In genomic region chr7:120597203-120597743, GRCm38 (mm10) we compare ENCODE assay signal across 8 mouse cellular contexts. TPM values are rescaled to one million over a fixed set of nuclear protein-coding genes. Genes with fewer than 3 reads are reported as not detected.
DNase-seq lines count a peak whose midpoint lies in the region; ATAC-seq lines count a peak whose summit lies in the region.

No protein-coding gene starts in this region.

- peak overlapping the region; percentile 59; the same call in 1 of the 2 replicates for H3K9ac ChIP-seq in heart, embryonic 14.5 days (ENCODE audit: low read length)
- peak overlapping the region; percentile 68 for H3K9ac ChIP-seq in embryonic facial prominence, embryonic 11.5 days (replicated peaks; ENCODE audit: low read length)
- peak overlapping the region; percentile 76 for H3K9ac ChIP-seq in hindbrain, embryonic 16.5 days (ENCODE audit: low read depth, low read length)
- H3K9ac ChIP-seq in midbrain, embryonic 14.5 days (replicated peaks; ENCODE audit: low read length) = peak overlapping the region; percentile 64

- H3K27ac ChIP-seq in heart, embryonic 14.5 days (replicated peaks in 1 of 2; ENCODE audit: control insufficient read depth in 1 of 2, insufficient read depth in 1 of 2, low read depth in 2 of 2, low read length in 2 of 2) = no peak overlapping the region
- H3K27ac ChIP-seq in embryonic facial prominence, embryonic 11.5 days (replicated peaks; ENCODE audit: low read depth, low read length) = no peak overlapping the region
- H3K27ac ChIP-seq in hindbrain, embryonic 16.5 days (ENCODE audit: low read depth, low read length) = peak overlapping the region; percentile 61
- peak overlapping the region; percentile 67 for H3K27ac ChIP-seq in midbrain, embryonic 14.5 days (replicated peaks; ENCODE audit: low read depth, low read length)

- no peak for DNase-seq in heart, postnatal 25 days (ENCODE audit: low spot score)
- no peak for DNase-seq in embryonic facial prominence, embryonic 11.5 days (ENCODE audit: low spot score)
- peak; percentile 70 for DNase-seq in midbrain, embryonic 14.5 days
- no peak for DNase-seq in urinary bladder, adult 18-20 months (ENCODE audit: low spot score in 2 of 2)
- DNase-seq in adipocyte (ENCODE audit: low spot score) = no peak

- H3K9me3 ChIP-seq in heart, embryonic 14.5 days (ENCODE audit: control insufficient read depth, low read length) = no peaks in the 10 kb centered on the region
- H3K9me3 ChIP-seq in embryonic facial prominence, embryonic 11.5 days (replicated peaks; ENCODE audit: control insufficient read depth, low read length) = no peaks in the 10 kb centered on the region
- no peaks in the 10 kb centered on the region for H3K9me3 ChIP-seq in hindbrain, embryonic 16.5 days (ENCODE audit: control insufficient read depth, low read length)
- no peaks in the 10 kb centered on the region for H3K9me3 ChIP-seq in midbrain, embryonic 14.5 days (ENCODE audit: control insufficient read depth, low read length)

- peak overlapping the region; percentile 76 for H3K4me2 ChIP-seq in heart, embryonic 14.5 days (ENCODE audit: low read length)
- peak overlapping the region; percentile 60 for H3K4me2 ChIP-seq in embryonic facial prominence, embryonic 11.5 days (ENCODE audit: low read depth, low read length)
- H3K4me2 ChIP-seq in hindbrain, embryonic 16.5 days (ENCODE audit: low read length) = peak overlapping the region; percentile 77
- H3K4me2 ChIP-seq in midbrain, embryonic 14.5 days (ENCODE audit: low read length) = peak overlapping the region; percentile 62

- intact Hi-C loops in heart, postnatal 25 days (cut with DNase I) = no loop called here

- WGBS in heart, embryonic 14.5 days = 94% methylated on average over 4 of the region's 4 CpGs
- WGBS in embryonic facial prominence, embryonic 11.5 days = 84% methylated on average over 4 of the region's 4 CpGs
- WGBS in hindbrain, embryonic 16.5 days = 81% methylated on average over 4 of the region's 4 CpGs
- 73% methylated on average over 4 of the region's 4 CpGs for WGBS in midbrain, embryonic 14.5 days

- no peaks in the 10 kb centered on the region for H3K4me1 ChIP-seq in heart, embryonic 14.5 days (ENCODE audit: control insufficient read depth in 2 of 2, insufficient read depth in 2 of 2, low read length in 2 of 2)
- H3K4me1 ChIP-seq in embryonic facial prominence, embryonic 11.5 days (ENCODE audit: control insufficient read depth, insufficient read depth, low read length) = no peaks in the 10 kb centered on the region
- H3K4me1 ChIP-seq in hindbrain, embryonic 16.5 days (ENCODE audit: control insufficient read depth, insufficient read depth, low read depth, low read length) = no peaks in the 10 kb centered on the region; the same call in 1 of the 2 replicates
- H3K4me1 ChIP-seq in midbrain, embryonic 14.5 days (ENCODE audit: control insufficient read depth, insufficient read depth, low read length) = no peaks in the 10 kb centered on the region

- H3K4me3 ChIP-seq in heart, embryonic 14.5 days (ENCODE audit: control insufficient read depth in 1 of 2, insufficient read depth in 1 of 2, low read depth in 1 of 2, low read length in 2 of 2) = peak overlapping the region; percentile 44 to 54
- H3K4me3 ChIP-seq in embryonic facial prominence, embryonic 11.5 days (ENCODE audit: low read depth, low read length) = peak overlapping the region; percentile 36
- peak overlapping the region; percentile 47 for H3K4me3 ChIP-seq in hindbrain, embryonic 16.5 days (ENCODE audit: low read length)
- peak overlapping the region; percentile 34 for H3K4me3 ChIP-seq in midbrain, embryonic 14.5 days (replicated peaks; ENCODE audit: low read depth, low read length)

- H3K27me3 ChIP-seq in heart, embryonic 14.5 days (ENCODE audit: control insufficient read depth, insufficient read depth, low read length) = peaks cover 7% of the 10 kb centered on the region; the same call in 1 of the 2 replicates
- no peaks in the 10 kb centered on the region; the same call in 1 of the 2 replicates for H3K27me3 ChIP-seq in embryonic facial prominence, embryonic 11.5 days (ENCODE audit: control insufficient read depth, insufficient read depth, low read length)
- no peaks in the 10 kb centered on the region for H3K27me3 ChIP-seq in hindbrain, embryonic 16.5 days (replicated peaks; ENCODE audit: control insufficient read depth, insufficient read depth, low read length)
- no peaks in the 10 kb centered on the region for H3K27me3 ChIP-seq in midbrain, embryonic 14.5 days (ENCODE audit: control insufficient read depth, insufficient read depth, low read length)

- no peaks in the 10 kb centered on the region for H3K36me3 ChIP-seq in heart, embryonic 14.5 days (ENCODE audit: control insufficient read depth, insufficient read depth, low read length)
- H3K36me3 ChIP-seq in embryonic facial prominence, embryonic 11.5 days (replicated peaks; ENCODE audit: control insufficient read depth, insufficient read depth, low read depth, low read length) = no peaks in the 10 kb centered on the region
- no peaks in the 10 kb centered on the region for H3K36me3 ChIP-seq in hindbrain, embryonic 16.5 days (ENCODE audit: control insufficient read depth, insufficient read depth, low read length)
- no peaks in the 10 kb centered on the region for H3K36me3 ChIP-seq in midbrain, embryonic 14.5 days (ENCODE audit: control insufficient read depth, insufficient read depth, low read length)

- ATAC-seq in heart, embryonic 14.5 days (ENCODE audit: insufficient number of reproducible peaks, insufficient read depth, low FRiP score, low read depth) = no peak
- ATAC-seq in embryonic facial prominence, embryonic 11.5 days (replicated peaks; ENCODE audit: insufficient number of reproducible peaks, low FRiP score, low TSS enrichment, low read depth) = 0 out of 2 replicates have a peak, but pooled peaks have one; percentile 18
- ATAC-seq in hindbrain, embryonic 16.5 days = peak; percentile 61
- peak; percentile 58; the same call in 1 of the 2 replicates for ATAC-seq in midbrain, embryonic 14.5 days (ENCODE audit: low FRiP score, low TSS enrichment)
- no peak for ATAC-seq in CD4-positive, CD25-positive, alpha-beta regulatory T cell, adult 4 months

RNA-seq across cellular contexts. Expression of gene Uqcrc2, which starts 37.7 kb away (rescaled TPM):
- polyA plus RNA-seq in heart, embryonic 14.5 days (2014; fragmentation: Nextera tagmentation; extraction: Ambion mirVana) = 531 and 532 TPM in 2 replicates
- total RNA-seq in heart, postnatal 25 days (2021) = 1,000 to 10,000 TPM; 1,144 to 1,191 TPM
- 211 and 221 TPM in 2 replicates for polyA plus RNA-seq in embryonic facial prominence, embryonic 11.5 days (2014; fragmentation: Nextera tagmentation; extraction: Ambion mirVana)
- 244 and 260 TPM in 2 replicates for polyA plus RNA-seq in hindbrain, embryonic 16.5 days (2015; fragmentation: Nextera tagmentation; extraction: Ambion mirVana)
- 227 and 243 TPM in 2 replicates for polyA plus RNA-seq in midbrain, embryonic 14.5 days (2014; fragmentation: Nextera tagmentation; extraction: Ambion mirVana)
- polyA plus RNA-seq in CD4-positive, CD25-positive, alpha-beta regulatory T cell, adult 4 months (2017; shearing (Covaris generic)) = 100 to 1,000 TPM; 224 to 238 TPM

Comparison
In these comparisons a context has a peak if more than half of its experiments do, and no peak if none do; other contexts are left out.
1. ATAC-seq: peak in embryonic facial prominence, embryonic 11.5 days (single experiment), hindbrain, embryonic 16.5 days (single experiment) and midbrain, embryonic 14.5 days (single experiment); none in heart, embryonic 14.5 days (single experiment) and CD4-positive, CD25-positive, alpha-beta regulatory T cell, adult 4 months (single experiment).
2. H3K27ac ChIP-seq: peak in hindbrain, embryonic 16.5 days (single experiment) and midbrain, embryonic 14.5 days (single experiment); none in heart, embryonic 14.5 days (0 of 2) and embryonic facial prominence, embryonic 11.5 days (single experiment).
3. Peak in every context shown above with its lines, with median percentiles within 50 percentile points of each other: H3K4me2 ChIP-seq, H3K4me3 ChIP-seq and H3K9ac ChIP-seq.